Mouse (Mus musculus) adrenal gland, adult 2 months (tissue): ENCODE results near the gene Treml4. TPM values are rescaled to one million over a fixed set of nuclear protein-coding genes. Genes with fewer than 3 reads are reported as not detected.
"Not testable (repeated sequence)": the region's sequence is repeated elsewhere in the genome, so short reads cannot be mapped to it uniquely, and the experiment has no call there.

Experiments used
- DNase-seq: peaks from one replicate; pipeline ENCODE4 v3.0.0; 2021
- polyA plus RNA-seq: library from polyadenylated mRNA; depleted of rRNA; stranded (reverse); fragments of >200 nt; gene quantifications from 2 replicates; pipeline ENCODE4 v1.2.3, GENCODE M21; 2012
- total RNA-seq, 2 experiments: library from RNA; stranded (reverse); gene quantifications; 2 replicates each; pipeline ENCODE4 v1.2.3; 2021

Treml4 gene
- total and polyA plus RNA-seq, 3 experiments = 0.23 to 1.2 (median 1.0) TPM

DNA sequence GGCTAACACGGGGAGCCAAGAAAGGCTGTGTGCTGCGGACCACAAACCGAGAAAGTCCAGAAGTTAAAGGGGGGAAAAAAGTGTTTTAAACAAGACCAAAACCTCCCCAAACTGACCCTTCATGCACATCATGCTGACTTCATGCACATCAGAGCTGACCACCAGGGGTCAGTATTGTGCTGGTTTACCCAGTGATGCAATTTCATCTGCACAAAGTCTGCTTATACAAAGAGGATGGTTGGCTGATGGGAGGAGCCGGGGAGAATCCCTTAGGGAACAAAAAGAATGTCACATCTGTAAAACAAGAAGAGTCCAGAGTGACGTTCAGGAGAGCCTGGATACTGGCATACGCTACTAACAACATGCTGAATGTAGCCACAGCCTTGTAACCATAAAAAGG lies 10.8 kb downstream of the Treml4 start:
- DNase-seq = peak; percentile 70

- no peak for DNase-seq
Measured at GRCm38 (mm10) chr17:48275736-48276135, 11.6 kb downstream of the Treml4 start.

DNA sequence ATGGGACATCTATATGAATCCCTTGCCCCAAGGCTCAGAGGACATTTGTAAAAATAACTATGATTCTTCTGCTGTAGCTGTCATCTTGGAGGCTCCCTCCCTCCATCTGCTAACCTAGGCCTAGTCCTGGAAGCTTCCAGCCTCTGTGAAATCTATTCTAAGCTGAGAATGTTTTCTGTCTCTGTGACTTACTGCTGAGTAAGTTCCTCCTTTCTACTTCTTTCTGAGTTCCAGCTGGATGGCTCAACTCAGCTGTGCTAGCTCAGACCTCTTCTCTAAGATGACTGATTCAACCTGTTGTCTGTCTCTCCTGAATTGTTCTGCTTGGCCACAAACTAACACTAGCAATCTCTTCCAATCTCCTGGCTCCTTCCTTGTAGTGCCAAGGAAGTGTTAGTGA lies 14.3 kb downstream of the Treml4 start:
- no peak for DNase-seq

GRCm38 (mm10) chr17:48279002-48279401 lies 14.9 kb downstream of the Treml4 start:
- no peak for DNase-seq

DNA sequence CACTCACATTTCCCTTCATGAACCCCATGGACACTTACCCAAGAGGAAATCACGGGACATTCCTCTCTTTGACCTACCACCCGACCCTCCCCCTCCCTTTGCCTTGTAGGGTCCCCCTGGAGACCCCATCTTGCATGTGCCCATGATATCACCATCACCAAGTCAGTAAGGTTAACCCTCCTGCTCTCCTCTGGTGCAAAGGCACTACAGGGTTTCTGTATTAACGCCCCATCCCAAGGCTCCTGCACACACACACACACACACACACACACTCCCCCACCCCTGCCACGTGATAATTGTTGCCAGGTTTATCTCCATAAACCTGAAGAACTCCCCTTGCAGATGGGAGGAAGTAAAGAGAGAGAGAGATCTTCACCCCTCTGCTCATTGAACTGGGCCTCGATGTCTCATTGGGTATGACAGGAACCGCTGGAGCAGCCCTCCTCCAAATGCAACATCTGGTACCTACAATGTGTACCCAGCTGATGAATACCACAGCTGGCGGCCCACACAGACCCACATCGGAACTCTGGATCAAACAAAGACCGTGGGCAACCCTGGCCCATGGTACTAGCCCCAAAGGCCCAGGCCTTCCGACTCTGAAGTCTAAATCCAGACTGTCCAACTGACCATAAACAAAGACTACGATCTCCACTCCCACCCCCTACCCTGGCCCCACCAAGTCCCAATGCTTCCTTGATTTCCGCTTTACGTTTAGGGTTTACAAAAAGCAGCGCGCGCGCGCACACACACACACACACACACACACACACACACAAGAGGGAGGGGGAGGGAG lies 17.0 kb downstream of the Treml4 start:
- no peak for DNase-seq

DNA sequence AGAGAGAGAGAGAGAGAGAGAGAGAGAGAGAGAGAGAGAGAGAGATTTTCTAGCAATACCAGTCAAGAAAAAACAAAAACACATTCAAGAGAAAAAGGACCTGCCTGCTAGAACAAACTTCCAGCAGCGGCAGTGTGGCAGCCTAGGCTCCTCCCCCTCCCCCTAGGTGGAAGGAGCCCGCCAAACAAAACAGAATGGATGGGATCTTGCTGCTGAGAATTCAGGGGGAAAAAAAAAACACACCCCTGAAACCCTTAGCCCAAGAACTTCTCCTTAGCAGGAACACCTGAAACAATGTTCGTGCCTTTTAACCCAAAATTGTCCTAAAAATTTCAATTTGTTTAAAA lies 17.6 kb downstream of the Treml4 start:
- DNase-seq = no peak

DNA sequence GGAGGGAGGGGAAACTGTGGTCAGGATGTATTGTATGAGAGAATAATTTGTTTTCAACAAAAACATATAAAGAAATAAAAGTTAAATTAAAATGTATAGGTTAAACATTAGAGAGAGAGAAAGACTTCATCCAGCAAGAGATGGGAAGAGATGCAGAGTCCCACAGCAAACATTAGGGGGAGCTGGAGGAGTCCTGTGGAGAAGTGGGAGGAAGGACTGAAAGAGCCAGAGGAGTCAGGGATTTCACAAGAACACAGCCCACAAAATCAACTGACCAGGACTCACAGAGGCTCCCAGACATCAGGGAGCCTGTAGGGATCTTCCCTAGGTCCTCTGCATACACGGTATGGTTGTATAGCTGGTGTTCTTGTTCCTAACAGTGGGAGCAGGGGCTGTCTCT lies 22.7 kb downstream of the Treml4 start:
- no peak for DNase-seq

DNA sequence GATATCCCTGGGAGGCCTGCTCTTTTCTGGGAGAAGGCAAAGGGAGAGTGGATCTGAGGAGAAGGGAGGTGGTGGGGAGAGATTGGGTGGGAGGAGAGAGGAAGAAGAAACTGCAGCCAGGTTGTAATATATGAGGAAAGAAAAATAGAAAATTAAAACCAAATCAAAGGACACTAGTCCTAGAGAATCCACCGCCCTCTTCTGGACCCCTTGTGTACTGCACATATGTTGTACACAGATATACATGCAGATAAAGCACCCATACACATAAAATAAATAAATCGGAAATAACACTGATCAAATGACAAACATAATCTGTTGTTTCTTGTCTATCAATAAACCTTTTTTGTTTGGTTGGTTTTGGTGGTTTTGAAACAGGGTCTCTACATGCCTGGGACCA lies 23.2 kb downstream of the Treml4 start:
- no peak for DNase-seq

- DNase-seq = no peak
Measured at GRCm38 (mm10) chr17:48293500-48294194, 29.6 kb downstream of the Treml4 start.

GRCm38 (mm10) chr17:48299203-48299602 lies 35.1 kb downstream of the Treml4 start, which contains the start of gene Treml2:
Gene Treml2, plus strand, starts transcription at chr17:48299498.
- DNase-seq = no peak

GRCm38 (mm10) chr17:48299756-48300155 lies 35.7 kb downstream of the Treml4 start:
- DNase-seq = no peak

DNA sequence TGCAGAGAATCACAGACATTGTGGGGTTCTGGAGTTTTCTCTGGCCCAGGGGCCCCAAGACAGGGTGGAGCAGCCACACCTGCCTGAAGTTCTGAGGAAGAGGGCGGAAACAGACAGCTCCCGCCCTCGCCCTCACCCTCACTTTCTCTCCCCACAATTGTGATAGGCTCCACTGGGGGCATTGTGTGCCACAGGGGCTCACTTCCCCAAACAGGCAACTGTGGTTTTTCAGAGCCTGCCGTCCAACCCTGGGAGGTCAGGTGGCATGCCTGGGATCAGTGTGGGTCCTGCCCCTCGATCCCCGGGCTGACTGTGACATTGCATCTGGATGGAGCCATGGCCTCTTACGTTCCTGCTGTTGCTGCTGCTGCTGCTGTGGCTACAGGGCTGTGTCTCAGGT lies 36.1 kb downstream of the Treml4 start:
- no peak for DNase-seq

GRCm38 (mm10) chr17:48300861-48301260 lies 36.8 kb downstream of the Treml4 start:
- no peak for DNase-seq

GRCm38 (mm10) chr17:48301792-48302191 lies 37.7 kb downstream of the Treml4 start:
- no peak for DNase-seq

- no peak for DNase-seq
Measured at GRCm38 (mm10) chr17:48312124-48312523, 48.0 kb downstream of the Treml4 start.

GRCm38 (mm10) chr17:48315905-48316579 lies 51.9 kb downstream of the Treml4 start, which contains the start of gene B430306N03Rik:
Gene B430306N03Rik, plus strand, starts transcription at chr17:48316141.
- DNase-seq = not testable (repeated sequence)

DNA sequence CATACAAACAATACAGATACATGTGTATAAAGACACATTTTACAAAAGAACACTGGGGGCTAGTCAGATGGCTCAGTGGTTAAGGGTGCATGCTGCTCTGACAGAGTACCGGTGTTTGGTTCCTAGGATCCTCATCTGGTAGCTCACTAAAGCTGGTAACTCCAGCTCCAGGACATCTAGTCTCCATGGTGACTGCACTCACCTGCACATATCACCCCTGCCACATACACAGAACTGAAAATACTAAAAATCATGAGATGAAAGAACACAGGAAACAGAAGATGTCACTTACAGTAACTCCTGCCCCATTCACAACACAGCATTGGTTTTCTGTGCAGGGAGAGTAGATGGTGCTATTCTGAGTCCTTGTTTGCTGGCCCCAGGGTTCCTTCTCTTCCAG lies 54.6 kb downstream of the Treml4 start:
- DNase-seq = no peak

- no peak for DNase-seq
Measured at GRCm38 (mm10) chr17:48321279-48321678, 57.2 kb downstream of the Treml4 start.

- no peak for DNase-seq
Measured at GRCm38 (mm10) chr17:48323236-48323635, 59.1 kb downstream of the Treml4 start.

DNA sequence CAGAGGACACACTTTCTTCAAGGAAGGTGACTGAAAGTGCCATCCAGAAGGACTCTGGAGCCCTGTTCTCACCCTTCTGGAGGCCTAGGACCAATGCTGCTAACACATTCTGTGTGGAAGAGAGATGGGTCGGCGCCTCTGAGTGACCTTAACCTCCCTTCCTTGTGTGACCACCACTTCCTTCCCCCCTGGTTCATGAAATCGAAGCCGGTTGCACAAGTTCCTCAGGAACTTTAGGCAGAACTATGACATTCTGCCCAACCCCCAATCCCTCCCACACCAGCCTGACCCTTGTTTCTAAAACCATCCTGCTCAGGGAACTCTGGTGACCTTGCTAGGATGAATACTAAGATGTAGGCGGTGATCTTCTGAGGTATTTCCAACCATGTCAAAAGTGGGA lies 60.2 kb downstream of the Treml4 start:
- DNase-seq = no peak
